ENCODE assay signal across 8 mouse cellular contexts in genomic region chr14:51913062-51913959, GRCm38 (mm10). TPM values are rescaled to one million over a fixed set of nuclear protein-coding genes. Genes with fewer than 3 reads are reported as not detected.
DNase-seq lines count a peak whose midpoint lies in the region; ATAC-seq and TF ChIP-seq lines count a peak whose summit lies in the region.

No protein-coding gene starts in this region.

- peak overlapping the region; percentile 27 to 30 (median 28) for H3K4me3 ChIP-seq in CH12.LX (replicated peaks in 1 of 3; ENCODE audit: low read depth in 2 of 3, low read length in 2 of 3, poor library complexity in 1 of 3)
- peak overlapping the region; percentile 55 for H3K4me3 ChIP-seq in forebrain, embryonic 14.5 days (ENCODE audit: low read depth, low read length)
- H3K4me3 ChIP-seq in liver, embryonic 15.5 days (replicated peaks) = peak overlapping the region; percentile 55
- peak overlapping the region; percentile 57 for H3K4me3 ChIP-seq in stomach, embryonic 15.5 days (replicated peaks)

- TF ChIP-seq POLR2A in CH12.LX (IDR thresholded peaks at IDR 0.05; ENCODE audit: low read depth, low read length) = no peak

- no peak for TF ChIP-seq CTCF in CH12.LX (conservative IDR thresholded peaks at IDR 0.05 in 1 of 2, IDR thresholded peaks at IDR 0.05 in 1 of 2; ENCODE audit: low read depth in 2 of 2, low read length in 2 of 2)

- H3K27me3 ChIP-seq in CH12.LX (replicated peaks) = peaks cover 10% of the 10 kb centered on the region
- no peaks in the 10 kb centered on the region for H3K27me3 ChIP-seq in forebrain, embryonic 14.5 days (replicated peaks; ENCODE audit: control insufficient read depth, insufficient read depth, low read length)
- H3K27me3 ChIP-seq in liver, embryonic 15.5 days = peaks cover 58% of the 10 kb centered on the region
- no peaks in the 10 kb centered on the region for H3K27me3 ChIP-seq in stomach, embryonic 15.5 days (replicated peaks)

- no peak for DNase-seq in CH12.LX (ENCODE audit: extremely low read depth)
- peak; percentile 69 for DNase-seq in cerebellum, adult 11 months
- peak; percentile 79 for DNase-seq in forebrain, embryonic 14.5 days (ENCODE audit: low spot score)
- DNase-seq in heart, postnatal 14 days = peak; percentile 89 to 91
- peak; percentile 81 to 90 for DNase-seq in kidney, postnatal 4 days
- peak; percentile 48 for DNase-seq in neural tube, embryonic 10.5 days (ENCODE audit: extremely low spot score, low spot score)

- dilution Hi-C loops in CH12.LX (cut with MboI; ENCODE audit: extremely low pct_ligation_motif_present, extremely low pct_unique_long_range_greater_than_20kb, low sequenced_read_pairs) = no loop called here

- ATAC-seq in forebrain, embryonic 14.5 days = peak; percentile 77
- peak; percentile 82 for ATAC-seq in liver, embryonic 15.5 days (ENCODE audit: insufficient read depth)
- peak; percentile 88 for ATAC-seq in stomach, embryonic 15.5 days (ENCODE audit: insufficient read depth, low FRiP score, low read depth)

- intact Hi-C loops in heart, postnatal 14 days (cut with DNase I) = no loop called here

- H3K27ac ChIP-seq in CH12.LX (ENCODE audit: insufficient read depth, low read depth) = no peak overlapping the region
- peak overlapping the region; percentile 87 for H3K27ac ChIP-seq in forebrain, embryonic 14.5 days (ENCODE audit: low read depth, low read length)
- peak overlapping the region; percentile 39; the same call in 1 of the 2 replicates for H3K27ac ChIP-seq in liver, embryonic 15.5 days (replicated peaks)
- H3K27ac ChIP-seq in stomach, embryonic 15.5 days = peak overlapping the region; percentile 81

- no peaks in the 10 kb centered on the region for H3K36me3 ChIP-seq in CH12.LX (replicated peaks in 1 of 2; ENCODE audit: control insufficient read depth in 1 of 2, insufficient read depth in 1 of 2, low read length in 1 of 2)
- peaks cover 9% of the 10 kb centered on the region; the same call in 1 of the 2 replicates for H3K36me3 ChIP-seq in forebrain, embryonic 14.5 days (ENCODE audit: control insufficient read depth, insufficient read depth, low read length)
- H3K36me3 ChIP-seq in liver, embryonic 15.5 days (replicated peaks) = 0 out of 2 replicates have a peak, but pooled peaks cover under 1% of the 10 kb centered on the region
- no peaks in the 10 kb centered on the region for H3K36me3 ChIP-seq in stomach, embryonic 15.5 days

- no peaks in the 10 kb centered on the region for H3K9me3 ChIP-seq in CH12.LX (replicated peaks; ENCODE audit: low read length)
- H3K9me3 ChIP-seq in forebrain, embryonic 14.5 days (replicated peaks; ENCODE audit: control insufficient read depth, low read length) = no peaks in the 10 kb centered on the region
- no peaks in the 10 kb centered on the region for H3K9me3 ChIP-seq in liver, embryonic 15.5 days (replicated peaks)
- no peaks in the 10 kb centered on the region for H3K9me3 ChIP-seq in stomach, embryonic 15.5 days

- TF ChIP-seq EP300 in CH12.LX (IDR thresholded peaks at IDR 0.05; ENCODE audit: low read length) = no peak

- H3K79me2 ChIP-seq in CH12.LX (replicated peaks; ENCODE audit: control insufficient read depth, extremely low read depth, insufficient read depth, poor library complexity, severe bottlenecking) = no peaks in the 10 kb centered on the region

- under 1% methylated on average over 58 of the region's 58 CpGs for WGBS in forebrain, embryonic 14.5 days
- under 1% methylated on average over 56 of the region's 58 CpGs for WGBS in liver, embryonic 15.5 days (ENCODE audit: insufficient replicate concordance)
- under 1% methylated on average over 58 of the region's 58 CpGs for WGBS in stomach, embryonic 15.5 days

- peak overlapping the region; percentile 57 for H3K4me2 ChIP-seq in CH12.LX (ENCODE audit: insufficient read depth, low read depth, poor library complexity, severe bottlenecking)
- H3K4me2 ChIP-seq in forebrain, embryonic 14.5 days (ENCODE audit: low read length) = peak overlapping the region; percentile 98
- peak overlapping the region; percentile 85 for H3K4me2 ChIP-seq in liver, embryonic 15.5 days
- peak overlapping the region; percentile 98 for H3K4me2 ChIP-seq in stomach, embryonic 15.5 days

- in situ Hi-C loops in CH12.LX (cut with MboI; ENCODE audit: low pct_ligation_motif_present, low pct_unique_long_range_greater_than_20kb, low sequenced_read_pairs) = loop anchor here (25.0 kb wide), 1 partner anchor 424 kb away; the partner anchor contains the start of gene Sall2

- TF ChIP-seq RAD21 in CH12.LX (IDR thresholded peaks at IDR 0.05; ENCODE audit: low read depth, low read length) = no peak

- H3K4me1 ChIP-seq in CH12.LX (ENCODE audit: control insufficient read depth in 1 of 2, insufficient read depth in 2 of 2) = peaks cover 9 to 22% of the 10 kb centered on the region in 2 experiments
- no peaks in the 10 kb centered on the region; the same call in 1 of the 2 replicates for H3K4me1 ChIP-seq in forebrain, embryonic 14.5 days (ENCODE audit: control insufficient read depth, insufficient read depth, low read length)
- H3K4me1 ChIP-seq in liver, embryonic 15.5 days (replicated peaks) = peaks cover 27% of the 10 kb centered on the region
- H3K4me1 ChIP-seq in stomach, embryonic 15.5 days = peaks cover 8% of the 10 kb centered on the region

- no peak overlapping the region for H3K9ac ChIP-seq in CH12.LX (ENCODE audit: insufficient read depth, low read depth)
- peak overlapping the region; percentile 75 for H3K9ac ChIP-seq in forebrain, embryonic 14.5 days (ENCODE audit: low read length)
- H3K9ac ChIP-seq in liver, embryonic 15.5 days = peak overlapping the region; percentile 14
- H3K9ac ChIP-seq in stomach, embryonic 15.5 days = peak overlapping the region; percentile 49

TF ChIP-seq in CH12.LX, 34 proteins besides CTCF, POLR2A, EP300 and RAD21 (continues in another document):
- TF ChIP-seq CHD1 (IDR thresholded peaks at IDR 0.05; ENCODE audit: low read depth, low read length) = no peak
- no peak for TF ChIP-seq ETS1 (conservative IDR thresholded peaks at IDR 0.05; ENCODE audit: low read depth, low read length)
- no peak for TF ChIP-seq CHD2 (IDR thresholded peaks at IDR 0.05; ENCODE audit: low read length)
- no peak for TF ChIP-seq KAT2A (IDR thresholded peaks at IDR 0.05; ENCODE audit: insufficient replicate concordance, low read length)
- no peak for TF ChIP-seq NRF1 (IDR thresholded peaks at IDR 0.05; ENCODE audit: low read depth, low read length)
- no peak for TF ChIP-seq SMC3 (IDR thresholded peaks at IDR 0.05; ENCODE audit: low read depth, low read length)
- no peak for TF ChIP-seq NELFE (IDR thresholded peaks at IDR 0.05; ENCODE audit: low read depth, low read length)
- no peak for TF ChIP-seq MXI1 (IDR thresholded peaks at IDR 0.05; ENCODE audit: low read depth, low read length)
- no peak for TF ChIP-seq ELF1 (IDR thresholded peaks at IDR 0.05; ENCODE audit: low read depth, low read length)
- TF ChIP-seq ZC3H11A (IDR thresholded peaks at IDR 0.05; ENCODE audit: low read depth, low read length) = no peak
- no peak for TF ChIP-seq JUN (IDR thresholded peaks at IDR 0.05; ENCODE audit: insufficient read depth, low read depth, low read length)
- no peak for TF ChIP-seq MEF2A (IDR thresholded peaks at IDR 0.05; ENCODE audit: borderline replicate concordance, low read depth, low read length)
- TF ChIP-seq MAX (IDR thresholded peaks at IDR 0.05; ENCODE audit: low read length) = no peak

RNA-seq across cellular contexts. Expression of gene Ndrg2, which starts 0.6 kb away (rescaled TPM):
- total RNA-seq in CH12.LX (2012; rRNA removed) (0.59 and 1.1 TPM in 2 replicates), CH12.LX (2014; rRNA removed) (0.43 and 0.50 TPM in 2 replicates)
- 0.74 and 1.0 TPM in 2 replicates for polyA plus RNA-seq in CH12.LX (2012; ENCODE audit: insufficient read length, low read depth)
- polyA plus RNA-seq in forebrain, embryonic 14.5 days (2014; fragmentation: Nextera tagmentation; extraction: Ambion mirVana) = 127 and 139 TPM in 2 replicates
- 1,000 to 10,000 TPM in 1 of 2 experiments, 100 to 1,000 TPM in 1; 982 to 1,030 TPM for total RNA-seq in heart, postnatal 14 days (2021)
- 39.7 and 47.6 TPM in 2 replicates for polyA plus RNA-seq in liver, embryonic 15.5 days (2015; fragmentation: Nextera tagmentation; extraction: Ambion mirVana)
- 73.7 and 81.7 TPM in 2 replicates for polyA plus RNA-seq in stomach, embryonic 15.5 days (2015; fragmentation: Nextera tagmentation; extraction: Ambion mirVana)

RNA-seq across cellular contexts. Expression of gene Tppp2, which starts 4.9 kb away (rescaled TPM):
- total RNA-seq in CH12.LX (2012; rRNA removed) (not detected in 2 replicates), CH12.LX (2014; rRNA removed) (not detected in 2 replicates)
- not detected in 2 replicates for polyA plus RNA-seq in CH12.LX (2012; ENCODE audit: insufficient read length, low read depth)
- not detected in 2 replicates for polyA plus RNA-seq in forebrain, embryonic 14.5 days (2014; fragmentation: Nextera tagmentation; extraction: Ambion mirVana)
- not detected for total RNA-seq in heart, postnatal 14 days (2021)
- not detected in 2 replicates for polyA plus RNA-seq in liver, embryonic 15.5 days (2015; fragmentation: Nextera tagmentation; extraction: Ambion mirVana)
- polyA plus RNA-seq in stomach, embryonic 15.5 days (2015; fragmentation: Nextera tagmentation; extraction: Ambion mirVana) = not detected in 2 replicates

RNA-seq across cellular contexts. Expression of gene Rnase13, which starts 9.3 kb away (rescaled TPM):
- total RNA-seq in CH12.LX (2012; rRNA removed) (not detected in 2 replicates), CH12.LX (2014; rRNA removed) (not detected in 2 replicates)
- polyA plus RNA-seq in CH12.LX (2012; ENCODE audit: insufficient read length, low read depth) = not detected in 2 replicates
- not detected in 2 replicates for polyA plus RNA-seq in forebrain, embryonic 14.5 days (2014; fragmentation: Nextera tagmentation; extraction: Ambion mirVana)
- total RNA-seq in heart, postnatal 14 days (2021) = not detected
- not detected in 2 replicates for polyA plus RNA-seq in liver, embryonic 15.5 days (2015; fragmentation: Nextera tagmentation; extraction: Ambion mirVana)
- polyA plus RNA-seq in stomach, embryonic 15.5 days (2015; fragmentation: Nextera tagmentation; extraction: Ambion mirVana) = not detected in 2 replicates

RNA-seq across cellular contexts. Expression of gene Slc39a2, which starts 20.6 kb away (rescaled TPM):
- total RNA-seq in CH12.LX (2012; rRNA removed) (0.42 TPM in 2 replicates), CH12.LX (2014; rRNA removed) (0.11 and 0.20 TPM in 2 replicates)
- polyA plus RNA-seq in CH12.LX (2012; ENCODE audit: insufficient read length, low read depth) = 0.44 and 0.49 TPM in 2 replicates
- 0.62 and 0.82 TPM in 2 replicates for polyA plus RNA-seq in forebrain, embryonic 14.5 days (2014; fragmentation: Nextera tagmentation; extraction: Ambion mirVana)
- under 1 TPM; 0.29 to 0.44 TPM for total RNA-seq in heart, postnatal 14 days (2021)
- polyA plus RNA-seq in liver, embryonic 15.5 days (2015; fragmentation: Nextera tagmentation; extraction: Ambion mirVana) = 0.08 and 0.09 TPM in 2 replicates
- polyA plus RNA-seq in stomach, embryonic 15.5 days (2015; fragmentation: Nextera tagmentation; extraction: Ambion mirVana) = 0.73 and 0.98 TPM in 2 replicates

RNA-seq across cellular contexts. Expression of gene Mettl17, which starts 28.7 kb away (rescaled TPM):
- 19.5 and 21.7 TPM in 2 replicates for total RNA-seq in CH12.LX (2012; rRNA removed)
- 26.2 and 32.3 TPM in 2 replicates for total RNA-seq in CH12.LX (2014; rRNA removed)
- polyA plus RNA-seq in CH12.LX (2012; ENCODE audit: insufficient read length, low read depth) = 29.9 and 32.0 TPM in 2 replicates
- 64.7 and 64.9 TPM in 2 replicates for polyA plus RNA-seq in forebrain, embryonic 14.5 days (2014; fragmentation: Nextera tagmentation; extraction: Ambion mirVana)
- total RNA-seq in heart, postnatal 14 days (2021) = 10 to 100 TPM; 18.6 to 30.2 TPM
- 12.3 and 13.6 TPM in 2 replicates for polyA plus RNA-seq in liver, embryonic 15.5 days (2015; fragmentation: Nextera tagmentation; extraction: Ambion mirVana)
- 50.7 and 57.7 TPM in 2 replicates for polyA plus RNA-seq in stomach, embryonic 15.5 days (2015; fragmentation: Nextera tagmentation; extraction: Ambion mirVana)

Comparison
In these comparisons a context has a peak if more than half of its experiments do, and no peak if none do; other contexts are left out.
1. RNA of gene Ndrg2, which starts 0.6 kb away (polyA plus RNA-seq): 127 to 139 TPM in forebrain, embryonic 14.5 days, 73.7 to 81.7 TPM in stomach, embryonic 15.5 days and 39.7 to 47.6 TPM in liver, embryonic 15.5 days; 0.74 to 1.0 TPM in CH12.LX; every median in the first group is over 10 times any median in the second.
2. Peak in every context shown above with its lines, with median percentiles within 50 percentile points of each other: H3K4me2 ChIP-seq, H3K4me3 ChIP-seq and ATAC-seq.